Mouse (Mus musculus) heart, postnatal 36 days (tissue): ENCODE results near the gene Zfp444. TPM values are rescaled to one million over a fixed set of nuclear protein-coding genes. Genes with fewer than 3 reads are reported as not detected.
A peak's percentile ranks its signal among the peaks of the same experiment; 100 is the strongest.
"Not testable (repeated sequence)": the region's sequence is repeated elsewhere in the genome, so short reads cannot be mapped to it uniquely, and the experiment has no call there.

Source experiments
- DNase-seq, 2 experiments: peaks; one replicate each; pipeline ENCODE4 v3.0.0; 2021 to 2022
- intact Hi-C: fragments of 180-260 bp; cut with DNase I; formaldehyde crosslinking; loops from one replicate; pipeline ENCODE4 v1.15.1; 2025
- total RNA-seq, 2 experiments: library from RNA; stranded (reverse); gene quantifications; 2 replicates each; pipeline ENCODE4 v1.2.3; 2021

The Zfp444 gene
- total RNA-seq, 2 experiments from 2014 or later, result 9.4 to 11.4 TPM

GRCm38 (mm10) chr7:6194129-6194528, 22.1 kb downstream of the Zfp444 start:
- intact Hi-C loops, result no loop called here
- DNase-seq, result peak; percentile 50 to 63

DNA sequence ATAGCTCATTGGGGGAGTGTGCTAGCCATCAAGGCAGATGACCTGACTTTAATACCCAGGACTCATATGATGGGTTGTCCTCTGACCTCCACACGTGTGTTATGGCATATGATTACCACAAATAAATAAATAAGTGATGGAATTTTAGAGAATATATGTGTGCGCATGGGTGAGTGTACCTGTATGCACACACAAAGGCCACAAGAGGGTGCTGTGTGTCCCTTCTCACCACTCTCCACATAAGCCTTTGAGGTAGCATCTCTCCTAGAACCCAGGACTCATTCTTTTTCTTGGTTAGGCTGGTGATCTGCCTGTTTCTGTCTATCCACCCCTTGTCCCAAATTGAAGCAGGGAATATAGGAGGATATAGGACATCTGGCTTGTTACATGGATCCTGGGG, 23.8 kb downstream of the Zfp444 start:
- intact Hi-C loops, result no loop called here
- no peak for DNase-seq

DNA sequence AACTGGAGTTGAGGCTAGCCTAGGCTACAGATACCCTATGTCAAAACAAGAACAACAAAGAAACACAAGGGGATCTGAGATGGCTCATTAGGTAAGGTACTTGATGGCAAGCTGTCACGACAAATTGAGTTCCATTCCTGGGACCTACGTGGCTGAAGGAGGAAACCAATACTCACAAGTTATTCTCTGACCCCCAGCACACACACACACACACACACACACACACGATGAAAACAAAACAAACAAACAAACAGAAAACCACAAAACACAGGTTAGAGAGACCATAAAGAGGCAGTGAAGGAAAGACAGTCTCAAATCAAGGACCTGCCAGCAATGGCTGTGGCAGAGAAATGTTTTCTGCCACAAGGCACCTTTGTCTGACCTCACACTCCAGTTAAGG, 24.8 kb downstream of the Zfp444 start, which contains the start of gene Galp:
Gene Galp (plus strand): TSS at position 301 of the 400 bp plus-strand sequence.
- intact Hi-C loops, result no loop called here
- DNase-seq, result no peak

- no peak for DNase-seq
- intact Hi-C loops, result no loop called here
Observed at GRCm38 (mm10) chr7:6204200-6204599, 32.2 kb downstream of the Zfp444 start.

DNA sequence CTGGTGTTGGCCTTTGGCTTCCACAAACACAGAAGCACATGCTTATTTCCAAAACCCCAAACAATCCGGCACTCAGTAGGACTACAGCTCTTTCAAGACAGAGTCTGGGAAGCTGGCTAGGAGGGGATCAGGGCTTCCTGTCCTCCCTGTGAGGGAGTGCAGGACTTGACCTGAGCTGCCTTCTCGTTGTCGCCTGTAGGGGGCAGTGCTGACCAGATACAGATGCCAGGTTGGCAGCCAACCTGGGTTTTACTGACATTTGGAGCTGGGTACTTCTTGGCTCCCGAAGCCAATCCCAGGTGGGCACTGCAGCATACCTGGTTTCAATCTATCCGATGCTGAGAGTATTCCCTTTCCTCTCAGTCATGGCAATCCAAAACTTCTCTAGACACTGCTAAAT, 41.1 kb downstream of the Zfp444 start:
- DNase-seq, result peak in 1 of 2 experiments; percentile 21

GRCm38 (mm10) chr7:6214691-6215090, 42.7 kb downstream of the Zfp444 start:
- intact Hi-C loops, DNase-seq: not testable (repeated sequence)

More for the DNA sequence above, 41.1 kb downstream of the Zfp444 start:
- intact Hi-C loops, result no loop called here

GRCm38 (mm10) chr7:6220147-6220546, 48.1 kb downstream of the Zfp444 start:
- DNase-seq, result no peak
- intact Hi-C loops, result no loop called here

- no peak for DNase-seq
- intact Hi-C loops, result loop anchor here (1.0 kb wide), 1 partner anchor 44 kb away; no protein-coding TSS in a partner anchor
Observed at GRCm38 (mm10) chr7:6221978-6222377, 50.0 kb downstream of the Zfp444 start, which contains the start of gene Zscan5b. Gene Zscan5b (plus strand): TSS chr7:6222278.

- intact Hi-C loops, DNase-seq: not testable (repeated sequence)
Observed at GRCm38 (mm10) chr7:6228491-6228890, 56.5 kb downstream of the Zfp444 start.

DNA sequence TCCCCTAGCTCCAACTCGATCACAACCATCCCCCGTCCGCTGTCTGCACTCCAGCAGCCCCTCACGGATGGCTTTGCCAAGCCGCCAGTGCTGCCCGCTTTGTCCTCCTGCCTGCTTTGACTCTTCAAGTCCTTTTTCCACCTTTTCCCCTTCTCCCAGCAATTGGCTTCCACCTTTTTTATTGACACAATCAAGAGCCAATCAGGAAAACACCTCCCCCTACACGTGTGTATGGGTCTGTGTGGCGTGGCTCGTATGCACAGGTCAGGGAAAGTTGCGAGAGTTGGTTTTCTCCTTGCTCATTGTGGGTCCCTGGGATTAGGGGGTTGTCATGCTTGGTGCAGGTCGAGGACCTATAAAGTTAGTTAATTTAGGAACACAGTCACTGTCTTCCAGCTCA, 67.8 kb downstream of the Zfp444 start:
- intact Hi-C loops, result loop anchor here (2.0 kb wide), 1 partner anchor 43 kb away; no protein-coding TSS in a partner anchor
- no peak for DNase-seq

GRCm38 (mm10) chr7:6240841-6241425, 68.9 kb downstream of the Zfp444 start:
- peak; percentile 33 to 45 for DNase-seq
- intact Hi-C loops, result loop anchor here (2.0 kb wide), 1 partner anchor 42 kb away; no protein-coding TSS in a partner anchor

Other genes starting within 250 kb of the Zfp444 start
- not detected for gene Vmn1r65, start 161.2 kb upstream of the Zfp444 start, total RNA-seq
- not detected for gene Nlrp4c, start 127.1 kb upstream of the Zfp444 start, total RNA-seq
- 10 to 100 TPM; 30.2 to 34.0 TPM for gene Zfp787, start 16.2 kb upstream of the Zfp444 start, total RNA-seq
- not detected for gene Galp, start 24.9 kb downstream of the Zfp444 start, total RNA-seq
- not detected for gene Zscan5b, start 50.1 kb downstream of the Zfp444 start, total RNA-seq
- gene Epp13, start 80.5 kb downstream of the Zfp444 start, total RNA-seq, result not detected
- gene Zfp667, start 114.4 kb downstream of the Zfp444 start, total RNA-seq, result 1 to 10 TPM; 3.4 to 4.0 TPM
- gene Zfp583, start 159.1 kb downstream of the Zfp444 start, total RNA-seq, result 1 to 10 TPM; 1.1 to 1.8 TPM
- under 1 TPM; 0.16 to 0.33 TPM for gene Gm3854, start 171.5 kb downstream of the Zfp444 start, total RNA-seq
- gene Zfp78, start 191.1 kb downstream of the Zfp444 start, total RNA-seq, result 1 to 10 TPM; 2.4 to 3.0 TPM
- 1 to 10 TPM; 2.9 to 3.1 TPM for gene Zfp28, start 211.1 kb downstream of the Zfp444 start, total RNA-seq
- not detected for gene Smim17, start 226.5 kb downstream of the Zfp444 start, total RNA-seq
- not detected for gene Gm20715, start 238.1 kb downstream of the Zfp444 start, total RNA-seq